Mouse (Mus musculus): ENCODE results near the gene Olfr1367. TPM values are rescaled to one million over a fixed set of nuclear protein-coding genes. Genes with fewer than 3 reads are reported as not detected.
"Not testable (repeated sequence)": the region's sequence is repeated elsewhere in the genome, so short reads cannot be mapped to it uniquely, and the experiment has no call there.

Gene Olfr1367
- polyA plus RNA-seq, 1 experiment from 2014 or later: not detected

DNA sequence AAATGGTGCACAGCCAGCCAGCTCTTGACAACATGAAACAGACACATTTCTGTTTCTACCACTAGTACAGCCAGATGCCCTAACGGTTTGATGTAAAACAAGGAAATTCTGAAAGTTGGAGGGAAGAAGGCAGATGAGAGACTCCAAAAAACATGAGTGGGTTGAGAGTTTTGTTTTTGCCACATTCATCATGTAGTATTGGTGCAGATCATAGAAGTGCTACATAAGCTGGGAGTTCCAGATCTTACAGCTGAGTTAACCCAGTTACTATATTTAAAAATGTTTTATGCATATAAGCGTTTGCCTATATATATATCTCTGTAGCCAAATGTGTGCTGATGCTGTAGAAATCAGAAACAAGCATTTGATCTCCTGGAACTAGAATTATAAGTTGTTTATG, 26.0 kb downstream of the Olfr1367 start:
- Histone ChIP-seq H3K4me2 (replicated peaks; ENCODE audit: low read depth, low read length) (no peak overlapping the region), H3K36me3 (ENCODE audit: insufficient read depth, low read length) (peaks cover 28% of the 10 kb centered on the region), H3K4me1 (ENCODE audit: insufficient read depth, low read length) (no peaks in the 10 kb centered on the region), H3K9ac (replicated peaks; ENCODE audit: low read length) (no peak overlapping the region), H3K9me3 (ENCODE audit: low read length) (no peaks in the 10 kb centered on the region), H3K4me3 (ENCODE audit: low read length) (no peak overlapping the region), H3K27ac (ENCODE audit: low read length) (no peak overlapping the region), H3K27me3 (ENCODE audit: insufficient read depth, low read length) (no peaks in the 10 kb centered on the region)
- ATAC-seq (ENCODE audit: low FRiP score, low TSS enrichment): no peak
- WGBS: 89% methylated on average over 2 of the region's 2 CpGs

- 88% methylated on average over 2 of the region's 2 CpGs for WGBS
- no peaks in the 10 kb centered on the region for H3K36me3 ChIP-seq (ENCODE audit: insufficient read depth, low read length)
Measured at GRCm38 (mm10) chr13:21377773-21378172, 31.1 kb downstream of the Olfr1367 start.

GRCm38 (mm10) chr13:21395211-21395610, 48.5 kb downstream of the Olfr1367 start:
- no peak for ATAC-seq (ENCODE audit: low FRiP score, low TSS enrichment)
- Histone ChIP-seq H3K4me2 (replicated peaks; ENCODE audit: low read depth, low read length) (no peak overlapping the region), H3K9ac (replicated peaks; ENCODE audit: low read length) (no peak overlapping the region), H3K27me3 (ENCODE audit: insufficient read depth, low read length) (no peaks in the 10 kb centered on the region), H3K27ac (ENCODE audit: low read length) (no peak overlapping the region), H3K36me3 (ENCODE audit: insufficient read depth, low read length) (peaks cover 76% of the 10 kb centered on the region), H3K4me1 (ENCODE audit: insufficient read depth, low read length) (0 out of 2 replicates have a peak, but pooled peaks cover 4% of the 10 kb centered on the region), H3K9me3 (ENCODE audit: low read length) (peaks cover 3% of the 10 kb centered on the region; the same call in 1 of the 2 replicates), H3K4me3 (ENCODE audit: low read length) (no peak overlapping the region)
- WGBS: 77% methylated on average over 1 of the region's 1 CpGs

More at GRCm38 (mm10) chr13:21377773-21378172, 31.1 kb downstream of the Olfr1367 start:
- Histone ChIP-seq H3K9ac (replicated peaks; ENCODE audit: low read length) (no peak overlapping the region), H3K27ac (ENCODE audit: low read length) (no peak overlapping the region), H3K9me3 (ENCODE audit: low read length) (no peaks in the 10 kb centered on the region), H3K4me2 (replicated peaks; ENCODE audit: low read depth, low read length) (no peak overlapping the region), H3K4me1 (ENCODE audit: insufficient read depth, low read length) (no peaks in the 10 kb centered on the region), H3K27me3 (ENCODE audit: insufficient read depth, low read length) (no peaks in the 10 kb centered on the region), H3K4me3 (ENCODE audit: low read length) (no peak overlapping the region)
- no peak for ATAC-seq (ENCODE audit: low FRiP score, low TSS enrichment)

DNA sequence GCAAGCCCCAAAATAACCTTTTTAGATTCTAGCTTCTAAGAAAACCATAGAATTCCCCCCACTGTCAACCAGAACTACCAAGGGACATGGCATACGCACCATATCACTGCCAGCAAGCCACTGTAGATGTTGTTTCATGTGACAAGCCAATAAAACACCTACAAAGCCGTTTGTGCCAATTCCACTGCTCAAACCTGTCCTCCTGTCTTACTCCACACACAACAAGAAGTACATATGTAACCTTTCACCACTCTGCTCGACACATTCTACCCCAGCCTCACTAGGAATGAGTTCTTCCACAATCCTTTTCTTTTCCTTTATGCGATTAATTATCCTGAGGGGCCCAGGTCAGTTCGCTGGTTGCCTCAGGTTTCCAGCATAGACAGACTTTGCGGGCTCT, 48.9 kb downstream of the Olfr1367 start:
- Histone ChIP-seq H3K27ac (ENCODE audit: low read length) (no peak overlapping the region), H3K9me3 (ENCODE audit: low read length) (peaks cover 3% of the 10 kb centered on the region; the same call in 1 of the 2 replicates), H3K4me1 (ENCODE audit: insufficient read depth, low read length) (0 out of 2 replicates have a peak, but pooled peaks cover 4% of the 10 kb centered on the region), H3K4me3 (ENCODE audit: low read length) (no peak overlapping the region), H3K27me3 (ENCODE audit: insufficient read depth, low read length) (no peaks in the 10 kb centered on the region), H3K4me2 (replicated peaks; ENCODE audit: low read depth, low read length) (no peak overlapping the region), H3K9ac (replicated peaks; ENCODE audit: low read length) (no peak overlapping the region), H3K36me3 (ENCODE audit: insufficient read depth, low read length) (peaks cover 72% of the 10 kb centered on the region)
- 72% methylated on average over 6 of the region's 6 CpGs for WGBS
- ATAC-seq (ENCODE audit: low FRiP score, low TSS enrichment): no peak

GRCm38 (mm10) chr13:21396048-21396447, 49.3 kb downstream of the Olfr1367 start:
- ATAC-seq (ENCODE audit: low FRiP score, low TSS enrichment): peak; percentile 63; the same call in 1 of the 2 replicates
- H3K4me3 ChIP-seq (ENCODE audit: low read length); H3K9ac ChIP-seq (replicated peaks; ENCODE audit: low read length); H3K27me3 ChIP-seq (ENCODE audit: insufficient read depth, low read length); H3K4me2 ChIP-seq (replicated peaks; ENCODE audit: low read depth, low read length); H3K27ac ChIP-seq (ENCODE audit: low read length); H3K4me1 ChIP-seq (ENCODE audit: insufficient read depth, low read length); H3K9me3 ChIP-seq (ENCODE audit: low read length): not testable (repeated sequence)
- 94% methylated on average over 13 of the region's 18 CpGs for WGBS
- H3K36me3 ChIP-seq (ENCODE audit: insufficient read depth, low read length): peaks cover 68% of the 10 kb centered on the region

DNA sequence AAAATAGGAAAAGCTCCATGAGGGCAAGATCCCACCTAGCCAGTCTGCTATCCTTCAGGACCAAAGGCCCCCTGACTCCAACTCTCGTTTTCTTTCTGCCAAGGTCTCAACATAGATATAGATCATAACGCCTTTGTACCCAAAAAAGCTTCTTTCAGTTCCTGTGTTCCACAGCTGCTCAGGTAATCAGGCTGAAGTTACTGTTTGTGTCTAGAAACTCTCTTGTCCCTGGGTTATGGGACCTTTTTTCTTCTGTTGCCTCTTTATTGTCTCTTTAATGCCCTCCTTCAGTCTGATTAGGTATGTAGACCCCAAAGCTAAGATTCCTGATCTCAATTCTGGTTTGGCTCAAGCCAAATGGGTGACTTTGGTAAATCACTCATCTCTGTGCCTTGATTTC, 50.8 kb downstream of the Olfr1367 start:
- WGBS: 89% methylated on average over 2 of the region's 2 CpGs
- peaks cover 14% of the 10 kb centered on the region for H3K4me1 ChIP-seq (ENCODE audit: insufficient read depth, low read length)
- no peaks in the 10 kb centered on the region for H3K27me3 ChIP-seq (ENCODE audit: insufficient read depth, low read length)
- peaks cover 54% of the 10 kb centered on the region for H3K36me3 ChIP-seq (ENCODE audit: insufficient read depth, low read length)
- no peak for ATAC-seq (ENCODE audit: low FRiP score, low TSS enrichment)
- H3K4me3 ChIP-seq (ENCODE audit: low read length): no peak overlapping the region
- H3K9ac ChIP-seq (replicated peaks; ENCODE audit: low read length): no peak overlapping the region
- H3K9me3 ChIP-seq (ENCODE audit: low read length): peaks cover 2% of the 10 kb centered on the region; the same call in 1 of the 2 replicates
- no peak overlapping the region for H3K27ac ChIP-seq (ENCODE audit: low read length)
- H3K4me2 ChIP-seq (replicated peaks; ENCODE audit: low read depth, low read length): no peak overlapping the region

Small RNA genes within 50 kb of the gene (microRNA-seq; reads per million reads assigned to microRNA genes)
- not detected for gene Mir6942

Other genes starting within 250 kb of the Olfr1367 start
- gene Olfr1369-ps1, start 235.4 kb upstream of the Olfr1367 start, polyA plus RNA-seq (2015; fragmentation: Nextera tagmentation; extraction: Ambion mirVana): 0.05 TPM in 1 of 2 replicates, not detected in the other
- gene Olfr263, start 217.3 kb upstream of the Olfr1367 start, polyA plus RNA-seq (2015; fragmentation: Nextera tagmentation; extraction: Ambion mirVana): not detected in 2 replicates
- not detected in 2 replicates for gene Olfr1368, start 201.0 kb upstream of the Olfr1367 start, polyA plus RNA-seq (2015; fragmentation: Nextera tagmentation; extraction: Ambion mirVana)
- 130 and 131 TPM in 2 replicates for gene Trim27, start 167.5 kb upstream of the Olfr1367 start, polyA plus RNA-seq (2015; fragmentation: Nextera tagmentation; extraction: Ambion mirVana)
- gene Gpx5, start 54.2 kb upstream of the Olfr1367 start, polyA plus RNA-seq (2015; fragmentation: Nextera tagmentation; extraction: Ambion mirVana): not detected in 2 replicates
- gene Gpx6, start 34.8 kb upstream of the Olfr1367 start, polyA plus RNA-seq (2015; fragmentation: Nextera tagmentation; extraction: Ambion mirVana): 10.7 and 11.8 TPM in 2 replicates
- 12.9 and 13.9 TPM in 2 replicates for gene Zscan12, start 15.9 kb downstream of the Olfr1367 start, polyA plus RNA-seq (2015; fragmentation: Nextera tagmentation; extraction: Ambion mirVana)
- 88.0 and 91.8 TPM in 2 replicates for gene Zkscan3, start 55.8 kb downstream of the Olfr1367 start, polyA plus RNA-seq (2015; fragmentation: Nextera tagmentation; extraction: Ambion mirVana)
- gene Pgbd1, start 94.1 kb downstream of the Olfr1367 start, polyA plus RNA-seq (2015; fragmentation: Nextera tagmentation; extraction: Ambion mirVana): 3.8 and 4.7 TPM in 2 replicates
- 22.9 and 32.2 TPM in 2 replicates for gene Zscan26, start 106.8 kb downstream of the Olfr1367 start, polyA plus RNA-seq (2015; fragmentation: Nextera tagmentation; extraction: Ambion mirVana)
- gene Nkapl, start 121.6 kb downstream of the Olfr1367 start, polyA plus RNA-seq (2015; fragmentation: Nextera tagmentation; extraction: Ambion mirVana): 1.9 and 2.3 TPM in 2 replicates
- gene Zkscan4, start 132.0 kb downstream of the Olfr1367 start, polyA plus RNA-seq (2015; fragmentation: Nextera tagmentation; extraction: Ambion mirVana): 4.5 TPM in 2 replicates
- gene Gm10065, start 132.5 kb downstream of the Olfr1367 start, polyA plus RNA-seq (2015; fragmentation: Nextera tagmentation; extraction: Ambion mirVana): not detected in 2 replicates
- gene AK157302, start 148.3 kb downstream of the Olfr1367 start, polyA plus RNA-seq (2015; fragmentation: Nextera tagmentation; extraction: Ambion mirVana): 0.46 and 1.6 TPM in 2 replicates
- 9.9 and 19.3 TPM in 2 replicates for gene Gm11273, start 154.5 kb downstream of the Olfr1367 start, polyA plus RNA-seq (2015; fragmentation: Nextera tagmentation; extraction: Ambion mirVana)
- gene Zkscan8, start 184.2 kb downstream of the Olfr1367 start, polyA plus RNA-seq (2015; fragmentation: Nextera tagmentation; extraction: Ambion mirVana): 6.8 and 7.0 TPM in 2 replicates
- gene Olfr1366, start 195.9 kb downstream of the Olfr1367 start, polyA plus RNA-seq (2015; fragmentation: Nextera tagmentation; extraction: Ambion mirVana): 0.16 and 0.17 TPM in 2 replicates
- gene Olfr1535, start 213.0 kb downstream of the Olfr1367 start, polyA plus RNA-seq (2015; fragmentation: Nextera tagmentation; extraction: Ambion mirVana): not detected in 2 replicates
- not detected in 2 replicates for gene Olfr1364, start 234.8 kb downstream of the Olfr1367 start, polyA plus RNA-seq (2015; fragmentation: Nextera tagmentation; extraction: Ambion mirVana)

Measured in kidney, embryonic 16.5 days (tissue).